Mouse (Mus musculus): ENCODE results near the gene Fam151b.

DNA sequence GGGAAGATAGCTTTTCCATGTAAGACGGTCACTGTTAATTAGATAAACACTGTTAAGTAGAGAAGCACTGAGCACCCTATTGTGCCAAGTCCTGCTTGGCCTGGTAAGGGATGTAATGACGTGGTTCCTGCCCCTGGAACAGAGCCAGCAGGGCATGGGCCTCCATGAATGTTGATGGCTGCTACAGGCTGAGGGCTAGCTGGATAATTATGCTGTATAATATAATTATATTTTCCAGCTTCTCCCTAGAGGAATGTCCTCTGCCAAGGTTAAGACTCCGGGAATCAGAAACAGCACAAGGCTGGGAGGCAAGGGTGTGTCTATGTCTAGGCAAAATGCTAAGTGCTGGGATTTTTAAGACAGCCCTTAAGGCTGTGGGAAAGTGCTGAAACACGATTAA is 7.0 kb upstream of the Fam151b start:
- TF ChIP-seq CTCF (IDR thresholded peaks at IDR 0.05; ENCODE audit: extremely low read depth, insufficient read depth, insufficient read length, insufficient replicate concordance) (no peak), POLR2A (IDR thresholded peaks at IDR 0.05; ENCODE audit: low read depth, low read length) (no peak)
